In the genomic region with DNA sequence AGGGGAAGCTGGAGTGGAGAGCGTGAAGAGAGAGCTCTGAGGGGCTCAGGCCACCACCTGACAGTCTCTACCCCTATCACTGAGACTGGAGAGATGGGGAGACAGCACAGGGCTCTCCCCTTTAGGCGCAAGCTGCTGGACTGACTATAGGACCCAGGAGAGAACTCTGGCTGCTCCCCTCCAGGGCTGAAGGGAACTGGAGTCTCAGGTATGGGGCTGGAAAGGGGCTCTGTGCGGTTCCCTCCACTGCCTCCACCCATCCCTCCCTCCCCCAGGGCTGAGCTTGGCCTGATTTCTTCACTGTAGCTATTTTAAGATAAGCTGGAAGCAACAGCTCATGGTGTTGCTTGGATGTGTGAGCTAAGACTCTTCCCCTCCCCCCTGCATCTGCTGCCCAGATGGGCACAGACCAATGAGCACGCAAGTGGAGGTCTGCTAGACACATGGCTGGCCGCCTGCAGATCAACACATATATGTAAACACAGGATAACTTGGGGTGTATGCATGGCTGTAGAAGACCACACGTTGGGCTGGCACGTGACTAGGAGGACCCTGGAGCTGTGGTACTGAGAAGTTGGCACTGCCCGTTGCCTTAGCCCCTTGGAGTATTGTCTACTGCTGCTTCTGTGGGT, we compare ENCODE assay signal across 9 mouse cellular contexts. TPM values are rescaled to one million over a fixed set of nuclear protein-coding genes. Genes with fewer than 3 reads are reported as not detected.
A peak's percentile ranks its signal among the peaks of the same experiment; 100 is the strongest.
DNase-seq lines count a peak whose midpoint lies in the region; ATAC-seq and TF ChIP-seq lines count a peak whose summit lies in the region.
"Had no signal": no experiment of that assay in that cellular context is flagged by ENCODE, and none has a peak within 500 bp of the region (broad histone marks: within the 10 kb centered on the region; RNA-seq: fewer than 3 reads in every experiment).

No protein-coding gene starts in this region.

- H3K27ac ChIP-seq in forebrain, embryonic 10.5 days, result 0 out of 2 replicates have a peak overlapping the region, but pooled peaks have one; percentile 15
- H3K27ac ChIP-seq in forebrain, embryonic 11.5 days (ENCODE audit: low read depth, low read length), result no peak overlapping the region
- H3K27ac ChIP-seq in layer of hippocampus, adult 2 months, result peak overlapping the region; percentile 96
- H3K27ac ChIP-seq in olfactory bulb, adult 2 months (ENCODE audit: insufficient read depth, low read depth, low read length), result peak overlapping the region; percentile 66
- no peak overlapping the region for H3K27ac ChIP-seq in stomach, postnatal 0 days (replicated peaks)

- no peak for TF ChIP-seq CTCF in layer of hippocampus, adult 2 months (conservative IDR thresholded peaks at IDR 0.05)
- no peak for TF ChIP-seq CTCF in olfactory bulb, adult 2 months (IDR thresholded peaks at IDR 0.05; ENCODE audit: insufficient read depth, low read depth, low read length)
- TF ChIP-seq CTCF in stomach, postnatal 0 days (IDR thresholded peaks at IDR 0.05; ENCODE audit: low read depth), result no peak

- no peak for TF ChIP-seq EP300 in stomach, postnatal 0 days (optimal IDR thresholded peaks at IDR 0.05)

- TF ChIP-seq POLR2A in olfactory bulb, adult 2 months (IDR thresholded peaks at IDR 0.05; ENCODE audit: insufficient read depth, low read depth, low read length), result 0 out of 2 replicates have a peak, but pooled peaks have one; percentile 24

- H3K4me2 ChIP-seq in forebrain, embryonic 11.5 days (ENCODE audit: low read depth, low read length, severe bottlenecking), result no peak overlapping the region
- no peak overlapping the region for H3K4me2 ChIP-seq in stomach, postnatal 0 days (replicated peaks; ENCODE audit: low read depth)

- H3K4me1 ChIP-seq in forebrain, embryonic 10.5 days, result peaks cover 53% of the 10 kb centered on the region
- H3K4me1 ChIP-seq in forebrain, embryonic 11.5 days (replicated peaks; ENCODE audit: control insufficient read depth, insufficient read depth, low read length), result peaks cover 11% of the 10 kb centered on the region
- H3K4me1 ChIP-seq in olfactory bulb, adult 2 months (ENCODE audit: control insufficient read depth, insufficient read depth, low read length), result peaks cover 46% of the 10 kb centered on the region
- no peaks in the 10 kb centered on the region for H3K4me1 ChIP-seq in stomach, postnatal 0 days (replicated peaks; ENCODE audit: control insufficient read depth, insufficient read depth)

- no peaks in the 10 kb centered on the region for H3K9me3 ChIP-seq in forebrain, embryonic 10.5 days
- H3K9me3 ChIP-seq in forebrain, embryonic 11.5 days (ENCODE audit: control insufficient read depth, low read length), result no peaks in the 10 kb centered on the region
- no peaks in the 10 kb centered on the region for H3K9me3 ChIP-seq in stomach, postnatal 0 days (ENCODE audit: control insufficient read depth, low read length)

- DNase-seq in forebrain, embryonic 10.5 days (ENCODE audit: extremely low spot score, low spot score), result no peak
- DNase-seq in forebrain, embryonic 11.5 days (ENCODE audit: low spot score), result no peak
- peak; percentile 68 to 79 for DNase-seq in cerebellum, postnatal 25 days
- DNase-seq in layer of hippocampus, adult 2 months (ENCODE audit: low spot score in 2 of 2), result peak; percentile 84 to 92
- no peak for DNase-seq in stomach, postnatal 0 days (ENCODE audit: low spot score)
- DNase-seq in adrenal gland, adult 8-10 months, result no peak
- DNase-seq in ovary, adult 18-20 months (ENCODE audit: low spot score), result no peak

- ATAC-seq in forebrain, embryonic 11.5 days (replicated peaks; ENCODE audit: low FRiP score), result no peak
- no peak for ATAC-seq in stomach, postnatal 0 days (ENCODE audit: low FRiP score, low TSS enrichment)

- H3K9ac ChIP-seq in forebrain, embryonic 11.5 days (ENCODE audit: low read length), result no peak overlapping the region
- H3K9ac ChIP-seq in stomach, postnatal 0 days (ENCODE audit: low read length), result no peak overlapping the region

- whole genome bisulfite sequencing in forebrain, embryonic 10.5 days, result 65% methylated on average over 8 of the region's 8 CpGs
- WGBS in forebrain, embryonic 11.5 days, result 67% methylated on average over 8 of the region's 8 CpGs
- 49% methylated on average over 8 of the region's 8 CpGs for WGBS in olfactory bulb, adult 2 months
- WGBS in stomach, postnatal 0 days, result 58% methylated on average over 8 of the region's 8 CpGs

- H3K27me3 ChIP-seq in forebrain, embryonic 10.5 days (ENCODE audit: poor library complexity, severe bottlenecking), result peaks cover 86% of the 10 kb centered on the region
- H3K27me3 ChIP-seq in forebrain, embryonic 11.5 days (ENCODE audit: control insufficient read depth, insufficient read depth, low read length), result peaks cover 14% of the 10 kb centered on the region
- peaks cover under 1% of the 10 kb centered on the region; the same call in 1 of the 2 replicates for H3K27me3 ChIP-seq in stomach, postnatal 0 days (ENCODE audit: control insufficient read depth, insufficient read depth, low read length)

- no peaks in the 10 kb centered on the region for H3K36me3 ChIP-seq in forebrain, embryonic 10.5 days (replicated peaks)
- no peaks in the 10 kb centered on the region for H3K36me3 ChIP-seq in forebrain, embryonic 11.5 days (ENCODE audit: control insufficient read depth, insufficient read depth, low read length)
- H3K36me3 ChIP-seq in stomach, postnatal 0 days (ENCODE audit: control insufficient read depth, insufficient read depth, low read length), result no peaks in the 10 kb centered on the region

- no peak overlapping the region for H3K4me3 ChIP-seq in forebrain, embryonic 10.5 days
- H3K4me3 ChIP-seq in forebrain, embryonic 11.5 days (ENCODE audit: low read depth, low read length), result no peak overlapping the region
- H3K4me3 ChIP-seq in layer of hippocampus, adult 2 months, result no peak overlapping the region
- no peak overlapping the region for H3K4me3 ChIP-seq in olfactory bulb, adult 2 months (ENCODE audit: insufficient read depth, low read depth, low read length)
- no peak overlapping the region for H3K4me3 ChIP-seq in stomach, postnatal 0 days (ENCODE audit: low read depth, low read length)

RNA-seq across cellular contexts. Expression of gene Sncb, which starts 6.1 kb away (rescaled TPM):
- polyA plus RNA-seq in forebrain, embryonic 10.5 days (2016; fragmentation: Nextera tagmentation; extraction: Ambion mirVana), result 1.1 and 1.8 TPM in 2 replicates
- 1.3 and 2.6 TPM in 2 replicates for polyA plus RNA-seq in forebrain, embryonic 11.5 days (2014; fragmentation: Nextera tagmentation; extraction: Ambion mirVana)
- 100 to 1,000 TPM; 655 to 657 TPM for total RNA-seq in layer of hippocampus, adult 2 months (2021)
- polyA plus RNA-seq in olfactory bulb, adult 2 months (2012; ENCODE audit: insufficient read depth, insufficient read length, low replicate concordance, missing spikeins), result not detected in 2 replicates
- polyA plus RNA-seq in stomach, postnatal 0 days (2015; fragmentation: Nextera tagmentation; extraction: Ambion mirVana), result 0.29 and 0.61 TPM in 2 replicates
- total RNA-seq in adrenal gland, adult 8-10 months (2022), result 1 to 10 TPM; 1.8 to 5.6 (median 3.5) TPM

RNA-seq across cellular contexts. Expression of gene Gprin1, which starts 10.6 kb away (rescaled TPM):
- polyA plus RNA-seq in forebrain, embryonic 10.5 days (2016; fragmentation: Nextera tagmentation; extraction: Ambion mirVana), result 0.56 and 0.57 TPM in 2 replicates
- 8.2 and 13.5 TPM in 2 replicates for polyA plus RNA-seq in forebrain, embryonic 11.5 days (2014; fragmentation: Nextera tagmentation; extraction: Ambion mirVana)
- 100 to 1,000 TPM; 146 to 150 TPM for total RNA-seq in layer of hippocampus, adult 2 months (2021)
- polyA plus RNA-seq in olfactory bulb, adult 2 months (2012; ENCODE audit: insufficient read depth, insufficient read length, low replicate concordance, missing spikeins), result not detected in 2 replicates
- polyA plus RNA-seq in stomach, postnatal 0 days (2015; fragmentation: Nextera tagmentation; extraction: Ambion mirVana), result 0.27 and 0.31 TPM in 2 replicates
- 1 to 10 TPM; 4.0 to 6.4 (median 4.2) TPM for total RNA-seq in adrenal gland, adult 8-10 months (2022)

RNA-seq across cellular contexts. Expression of gene Eif4e1b, which starts 23.5 kb away (rescaled TPM):
- polyA plus RNA-seq in forebrain, embryonic 10.5 days (2016; fragmentation: Nextera tagmentation; extraction: Ambion mirVana), result not detected in 2 replicates
- not detected in 2 replicates for polyA plus RNA-seq in forebrain, embryonic 11.5 days (2014; fragmentation: Nextera tagmentation; extraction: Ambion mirVana)
- total RNA-seq in layer of hippocampus, adult 2 months (2021), result not detected
- polyA plus RNA-seq in olfactory bulb, adult 2 months (2012; ENCODE audit: insufficient read depth, insufficient read length, low replicate concordance, missing spikeins), result not detected in 2 replicates
- not detected in 2 replicates for polyA plus RNA-seq in stomach, postnatal 0 days (2015; fragmentation: Nextera tagmentation; extraction: Ambion mirVana)
- not detected for total RNA-seq in adrenal gland, adult 8-10 months (2022)
- polyA plus RNA-seq: large intestine, adult 2 months had no signal

RNA-seq across cellular contexts. Expression of gene Tspan17, which starts 28.9 kb away (rescaled TPM):
- 7.9 and 9.5 TPM in 2 replicates for polyA plus RNA-seq in forebrain, embryonic 10.5 days (2016; fragmentation: Nextera tagmentation; extraction: Ambion mirVana)
- 6.9 and 8.1 TPM in 2 replicates for polyA plus RNA-seq in forebrain, embryonic 11.5 days (2014; fragmentation: Nextera tagmentation; extraction: Ambion mirVana)
- 10 to 100 TPM; 96.7 to 97.7 TPM for total RNA-seq in layer of hippocampus, adult 2 months (2021)
- polyA plus RNA-seq in olfactory bulb, adult 2 months (2012; ENCODE audit: insufficient read depth, insufficient read length, low replicate concordance, missing spikeins), result not detected in 2 replicates
- polyA plus RNA-seq in stomach, postnatal 0 days (2015; fragmentation: Nextera tagmentation; extraction: Ambion mirVana), result 15.4 and 16.8 TPM in 2 replicates
- 10 to 100 TPM; 38.8 to 45.1 (median 41.8) TPM for total RNA-seq in adrenal gland, adult 8-10 months (2022)

RNA-seq across cellular contexts. Expression of gene Cdhr2, which starts 59.0 kb away (rescaled TPM):
- 0.04 TPM in 1 of 2 replicates, not detected in the other for polyA plus RNA-seq in forebrain, embryonic 10.5 days (2016; fragmentation: Nextera tagmentation; extraction: Ambion mirVana)
- not detected in 2 replicates for polyA plus RNA-seq in forebrain, embryonic 11.5 days (2014; fragmentation: Nextera tagmentation; extraction: Ambion mirVana)
- total RNA-seq in layer of hippocampus, adult 2 months (2021), result under 1 TPM; 0.33 to 0.44 TPM
- polyA plus RNA-seq in olfactory bulb, adult 2 months (2012; ENCODE audit: insufficient read depth, insufficient read length, low replicate concordance, missing spikeins), result not detected in 2 replicates
- polyA plus RNA-seq in stomach, postnatal 0 days (2015; fragmentation: Nextera tagmentation; extraction: Ambion mirVana), result 1.8 and 3.1 TPM in 2 replicates
- total RNA-seq in adrenal gland, adult 8-10 months (2022), result not detected

Comparison
In these comparisons a context has a peak if more than half of its experiments do, and no peak if none do; other contexts are left out.
1. H3K27ac ChIP-seq: peak in forebrain, embryonic 10.5 days (single experiment), layer of hippocampus, adult 2 months (single experiment) and olfactory bulb, adult 2 months (single experiment); none in forebrain, embryonic 11.5 days (single experiment) and stomach, postnatal 0 days (single experiment).
2. DNase-seq: peak in cerebellum, postnatal 25 days (2 of 2) and layer of hippocampus, adult 2 months (2 of 2); none in forebrain, embryonic 10.5 days (single experiment), forebrain, embryonic 11.5 days (single experiment), stomach, postnatal 0 days (single experiment), adrenal gland, adult 8-10 months (single experiment) and ovary, adult 18-20 months (single experiment).